Mouse (Mus musculus): ENCODE data around the gene Casz1.

The Casz1 gene

GRCm38 (mm10) chr4:148881001-148881669 is 76.9 kb downstream of the Casz1 start:
- no peak for DNase-seq

DNA sequence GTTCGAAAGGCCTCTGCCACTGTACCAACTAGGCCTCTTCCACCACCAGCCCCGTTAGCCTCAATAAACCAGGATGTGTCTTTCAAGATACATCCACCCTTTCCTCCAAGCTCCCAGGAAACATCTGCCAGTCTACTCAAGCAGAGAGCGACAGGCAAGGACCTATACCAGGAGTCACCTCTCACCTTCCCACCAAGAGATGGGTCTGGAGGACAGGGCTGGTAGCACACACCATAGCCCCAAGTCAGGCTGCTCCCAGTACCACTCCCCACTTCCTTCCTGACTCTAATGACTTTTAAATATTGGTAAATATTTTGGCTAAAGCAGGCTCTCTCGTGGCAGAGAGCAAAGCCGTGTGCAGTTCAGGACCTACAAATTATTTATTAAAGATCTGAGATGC is 77.6 kb downstream of the Casz1 start:
- DNase-seq: no peak

GRCm38 (mm10) chr4:148882360-148882929 is 78.2 kb downstream of the Casz1 start:
- DNase-seq: no peak

DNA sequence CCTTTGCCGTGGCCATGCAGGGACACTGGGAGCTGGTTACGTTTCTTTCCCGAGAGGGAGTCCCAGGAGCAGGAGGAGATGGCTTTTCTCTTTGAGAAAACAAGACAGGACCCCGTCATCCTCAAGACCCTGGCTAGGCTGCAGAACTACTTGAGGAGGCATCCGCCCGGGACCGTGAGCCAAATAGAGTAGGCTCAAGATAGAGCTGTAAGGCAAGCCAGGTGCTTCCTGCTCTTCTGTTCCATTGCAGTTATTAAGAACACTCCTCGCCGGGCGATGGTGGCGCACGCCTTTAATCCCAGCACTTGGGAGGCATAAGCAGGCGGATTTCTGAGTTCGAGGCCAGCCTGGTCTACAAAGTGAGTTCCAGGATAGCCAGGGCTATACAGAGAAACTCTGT is 80.4 kb downstream of the Casz1 start:
- no peak for DNase-seq

DNA sequence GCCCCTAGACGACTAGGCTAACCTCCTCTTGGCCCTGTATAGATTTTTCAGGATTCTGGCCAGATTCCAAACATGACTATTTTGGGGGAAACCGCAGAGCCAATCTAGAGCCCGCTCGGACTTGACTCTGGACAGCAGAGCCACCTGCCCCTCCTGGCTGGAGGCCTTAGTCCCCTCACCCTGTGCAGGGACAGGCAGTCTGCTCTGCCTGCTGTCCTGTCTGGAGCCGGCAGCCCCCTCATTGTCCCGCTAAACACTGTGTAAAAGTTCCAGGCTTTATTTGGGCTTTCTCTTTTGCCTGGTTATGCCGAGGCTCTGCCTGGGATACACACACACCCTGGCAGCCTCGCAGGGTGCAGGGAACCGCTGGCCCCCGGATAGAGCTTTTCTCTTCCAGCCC is 81.2 kb downstream of the Casz1 start:
- no peak for DNase-seq

DNA sequence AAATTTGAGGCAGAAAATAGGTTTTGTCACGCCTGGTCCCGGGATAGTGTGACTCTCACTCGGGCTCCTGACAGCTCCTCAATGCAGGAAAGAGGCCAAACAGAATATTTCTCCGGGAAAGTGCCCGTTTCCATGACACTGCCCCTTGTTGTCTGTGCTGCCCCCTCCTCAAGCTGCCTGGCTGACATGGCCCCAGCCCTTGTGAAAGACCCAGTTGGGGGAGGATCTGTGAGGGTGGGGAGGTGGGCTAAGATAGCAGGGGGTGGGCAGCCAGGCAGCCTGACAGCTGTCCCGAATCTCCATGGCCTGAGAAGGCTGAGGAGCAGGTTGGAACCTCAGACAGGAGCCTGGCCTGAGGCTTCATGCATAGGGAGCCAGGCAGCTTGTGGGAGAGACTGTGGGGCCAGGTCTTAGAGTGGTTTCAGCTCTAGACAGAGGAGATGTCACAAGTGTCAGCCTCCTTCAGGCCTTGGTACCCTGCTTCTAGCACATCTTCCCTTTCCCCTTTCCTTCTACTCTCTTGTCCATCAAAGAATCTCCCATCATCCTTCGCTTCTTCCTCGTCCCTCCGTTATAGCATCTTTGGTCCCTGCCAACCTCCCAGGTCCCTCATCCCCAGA is 81.8 kb downstream of the Casz1 start:
- no peak for DNase-seq

- DNase-seq: no peak
These were observed 84.0 kb downstream of the Casz1 start for GRCm38 (mm10) chr4:148888229-148888628.

DNA sequence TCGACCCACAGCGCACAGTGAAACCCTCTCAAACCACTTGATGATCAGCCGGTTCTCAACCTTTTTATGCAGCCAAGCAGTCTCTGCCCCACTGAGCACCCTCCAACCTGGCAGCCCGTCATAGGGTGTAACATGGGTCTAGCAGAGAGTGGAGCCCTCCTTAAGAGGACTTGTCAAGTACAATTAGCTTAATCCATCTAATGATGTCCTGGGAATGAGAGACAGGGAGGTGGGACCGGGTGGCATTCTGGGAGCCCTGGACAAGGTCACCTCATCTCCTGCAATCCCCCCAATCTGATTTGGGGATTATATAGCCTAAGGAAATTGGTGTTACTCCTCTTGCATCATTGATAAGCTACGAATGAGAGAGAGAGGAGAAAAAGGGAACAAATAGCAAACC is 84.8 kb downstream of the Casz1 start:
- DNase-seq: no peak

GRCm38 (mm10) chr4:148890442-148890841 is 86.2 kb downstream of the Casz1 start:
- no peak for DNase-seq

GRCm38 (mm10) chr4:148890892-148891838 is 86.9 kb downstream of the Casz1 start:
- peak; percentile 33 for DNase-seq

DNA sequence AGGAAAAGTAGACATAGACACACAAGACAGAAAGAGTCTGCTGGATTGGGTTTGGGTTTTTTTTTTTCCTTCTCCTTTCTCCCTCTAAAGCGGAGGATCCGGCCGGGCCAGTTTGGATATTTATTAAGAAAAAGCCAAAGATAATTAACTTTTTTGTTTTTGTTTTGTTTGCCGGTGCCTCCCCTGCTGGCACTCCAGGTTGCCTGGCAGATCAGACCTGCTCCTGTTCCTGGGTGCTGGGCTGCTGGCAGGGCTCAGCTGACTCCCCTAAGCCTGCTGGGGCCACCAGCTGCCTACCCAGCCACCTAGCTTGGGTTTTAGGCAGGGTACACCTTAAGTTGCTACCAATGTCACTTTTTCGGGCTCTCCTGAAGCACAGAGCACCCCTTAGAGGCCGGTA is 91.9 kb downstream of the Casz1 start:
- peak; percentile 36 for DNase-seq

GRCm38 (mm10) chr4:148899927-148900294 is 95.7 kb downstream of the Casz1 start:
- no peak for DNase-seq

DNA sequence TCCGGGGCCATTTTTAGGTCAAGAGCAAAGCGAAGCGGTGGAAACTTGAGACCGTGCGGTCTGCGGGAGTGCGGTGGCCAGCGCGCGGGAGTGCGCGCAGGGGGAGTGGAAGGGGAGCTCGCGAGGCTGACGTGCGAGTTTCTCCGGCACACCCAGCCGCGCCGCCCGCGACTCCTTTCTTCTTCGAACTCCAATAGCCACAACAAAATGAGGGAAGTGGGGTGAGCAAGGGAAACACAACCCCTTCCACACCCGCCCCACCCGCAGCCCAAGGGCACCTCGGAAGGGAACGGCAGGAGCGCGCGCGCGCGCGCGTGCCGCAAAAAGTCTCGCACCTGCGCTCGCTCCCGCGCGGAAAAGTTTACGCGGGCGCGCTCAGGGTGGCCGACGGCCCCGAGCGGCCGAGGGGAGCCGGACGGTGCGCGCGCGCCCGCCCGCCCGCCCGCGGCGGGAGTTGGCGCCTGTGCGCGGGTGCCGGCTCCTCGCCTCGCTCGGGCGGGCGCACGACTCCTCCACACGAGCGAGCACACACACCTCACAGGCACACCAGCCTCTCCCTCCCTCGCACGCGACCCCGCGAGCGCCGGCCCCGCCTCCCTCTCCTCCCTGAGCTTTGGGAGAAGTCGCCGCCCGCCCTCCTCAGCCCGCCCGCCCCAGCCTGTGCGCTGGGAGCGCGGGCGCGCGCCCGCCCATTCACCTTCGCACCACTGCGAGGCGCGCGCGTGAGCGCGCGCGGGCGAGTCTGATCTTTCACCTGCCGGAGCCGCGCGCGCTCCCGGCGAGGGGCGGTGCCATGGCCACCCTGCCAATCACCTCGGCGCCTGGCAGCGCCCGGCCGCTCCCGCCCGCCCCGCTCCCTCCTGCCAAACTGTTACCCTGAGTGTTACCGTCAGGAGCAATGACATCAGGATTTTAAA is 96.3 kb downstream of the Casz1 start:
- DNase-seq: peak; percentile 82

DNA sequence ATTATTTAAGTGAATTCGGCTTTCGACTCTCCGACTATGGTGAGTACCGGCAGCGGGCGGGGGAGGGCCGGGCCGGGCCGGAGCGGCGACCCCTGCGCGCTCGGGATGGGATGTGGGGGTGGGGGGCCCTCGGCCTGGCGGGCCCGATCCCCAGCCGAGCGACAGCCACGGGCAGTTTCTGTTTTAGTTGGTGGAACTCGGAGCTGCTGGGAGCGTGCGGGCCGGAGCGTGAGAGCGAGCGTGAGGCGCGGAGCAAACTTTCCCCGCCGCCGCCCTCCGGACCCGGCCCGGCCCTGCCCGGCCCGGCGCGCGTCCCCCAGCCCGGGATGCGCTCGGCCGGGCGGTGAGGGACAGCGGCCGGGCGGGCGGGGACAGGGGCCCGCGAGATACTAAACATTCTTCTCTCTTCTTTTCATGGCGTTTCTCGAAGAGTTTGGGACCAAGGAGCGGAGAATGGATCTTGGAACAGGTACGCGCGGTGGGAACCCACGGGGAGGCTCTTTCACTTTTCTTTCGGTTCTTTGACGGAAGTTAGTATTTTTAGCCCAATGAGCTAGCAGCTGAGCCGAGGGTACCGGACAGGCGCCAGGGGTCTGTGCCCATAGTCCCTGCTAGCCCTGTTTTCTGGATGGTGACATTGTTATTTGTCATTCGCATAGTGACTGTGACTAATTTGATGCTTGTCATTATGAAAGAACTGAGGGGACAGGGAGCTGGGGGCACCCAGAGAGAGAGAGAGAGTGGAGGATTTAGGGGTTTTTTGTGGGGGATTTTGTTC is 97.2 kb downstream of the Casz1 start:
- DNase-seq: no peak

DNA sequence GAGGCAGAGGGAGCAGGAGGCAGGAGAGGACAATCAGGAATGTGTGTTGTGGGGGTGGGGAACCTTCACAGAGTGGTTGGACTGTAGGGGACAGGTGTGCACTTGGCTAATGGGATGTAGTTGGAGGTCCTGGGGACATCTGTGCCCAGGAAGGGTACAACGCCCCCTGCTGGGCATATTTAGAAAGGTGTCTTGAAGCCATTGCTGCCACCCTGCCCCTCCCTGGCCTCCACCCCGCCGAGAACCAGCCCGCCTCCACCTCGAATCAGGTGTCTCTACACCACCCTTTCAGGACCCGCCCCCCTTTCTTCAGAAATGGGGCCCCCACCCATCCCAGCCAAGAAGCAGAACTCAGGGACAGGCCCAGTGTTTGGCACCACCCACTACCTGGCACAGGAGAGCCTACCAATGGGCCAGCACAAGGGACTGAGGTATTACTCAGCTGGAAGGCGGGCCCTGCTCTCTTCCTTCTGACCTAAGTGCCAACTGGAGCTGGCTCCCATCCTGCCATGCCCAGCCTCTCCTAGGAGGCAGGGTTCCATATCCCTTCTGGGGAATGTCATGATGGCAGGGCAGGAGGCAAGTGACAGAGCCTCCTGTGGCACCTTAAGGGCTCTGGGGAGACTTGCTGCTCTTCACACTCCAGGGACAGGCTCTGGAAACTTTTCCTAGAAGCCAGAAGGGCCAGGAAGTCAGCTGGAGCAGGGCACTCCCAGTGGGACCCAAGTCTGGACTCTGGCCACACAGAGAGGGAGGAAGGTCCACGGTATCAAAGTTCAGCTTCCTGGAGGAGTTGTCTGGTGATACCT is 98.9 kb downstream of the Casz1 start:
- DNase-seq: peak; percentile 91

DNA sequence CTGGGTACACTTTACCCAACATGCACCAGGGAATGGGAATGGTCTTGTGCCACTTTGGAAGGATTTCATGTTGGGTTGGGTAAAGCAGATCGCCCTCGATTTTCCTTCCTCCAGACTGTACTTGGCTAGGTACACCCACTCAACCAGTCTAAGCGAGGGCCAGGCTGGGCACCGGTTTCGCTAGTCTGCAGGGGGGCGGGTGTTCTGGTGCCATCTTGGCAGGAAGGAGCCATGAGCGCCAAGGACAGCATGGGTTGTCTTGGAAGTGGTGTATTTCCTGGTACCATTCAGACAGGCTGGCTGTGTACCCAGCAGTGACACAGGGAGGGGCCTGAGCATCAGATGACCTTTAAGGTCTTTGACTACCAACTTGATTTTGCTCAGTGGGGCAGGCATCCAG is 101.1 kb downstream of the Casz1 start:
- peak; percentile 19 for DNase-seq

GRCm38 (mm10) chr4:148906806-148907205 is 102.6 kb downstream of the Casz1 start:
- DNase-seq: peak; percentile 53

DNA sequence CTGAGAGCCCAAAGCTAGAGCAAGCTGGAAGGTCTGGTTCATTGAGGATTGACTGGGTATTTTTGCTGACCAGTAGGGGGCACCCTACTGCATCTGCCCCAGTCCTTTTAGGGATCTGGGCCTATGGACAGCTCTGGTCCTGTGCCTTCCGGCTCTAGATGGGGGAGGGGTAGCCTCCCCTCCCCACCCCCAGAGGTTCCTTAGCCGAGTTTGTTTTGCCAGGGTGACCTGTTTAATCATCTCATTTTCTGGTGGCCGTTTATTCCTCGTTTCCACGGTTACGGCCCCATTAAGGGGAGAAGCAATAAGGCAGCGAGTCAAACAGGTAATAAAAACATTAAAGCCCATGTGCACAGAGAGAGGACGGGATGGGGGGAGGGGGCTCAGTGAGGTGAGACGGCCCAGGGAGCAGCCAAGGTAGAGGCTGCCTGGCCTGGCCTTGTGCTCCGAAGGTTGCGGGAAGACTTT is 104.0 kb downstream of the Casz1 start:
- peak; percentile 89 for DNase-seq

DNA sequence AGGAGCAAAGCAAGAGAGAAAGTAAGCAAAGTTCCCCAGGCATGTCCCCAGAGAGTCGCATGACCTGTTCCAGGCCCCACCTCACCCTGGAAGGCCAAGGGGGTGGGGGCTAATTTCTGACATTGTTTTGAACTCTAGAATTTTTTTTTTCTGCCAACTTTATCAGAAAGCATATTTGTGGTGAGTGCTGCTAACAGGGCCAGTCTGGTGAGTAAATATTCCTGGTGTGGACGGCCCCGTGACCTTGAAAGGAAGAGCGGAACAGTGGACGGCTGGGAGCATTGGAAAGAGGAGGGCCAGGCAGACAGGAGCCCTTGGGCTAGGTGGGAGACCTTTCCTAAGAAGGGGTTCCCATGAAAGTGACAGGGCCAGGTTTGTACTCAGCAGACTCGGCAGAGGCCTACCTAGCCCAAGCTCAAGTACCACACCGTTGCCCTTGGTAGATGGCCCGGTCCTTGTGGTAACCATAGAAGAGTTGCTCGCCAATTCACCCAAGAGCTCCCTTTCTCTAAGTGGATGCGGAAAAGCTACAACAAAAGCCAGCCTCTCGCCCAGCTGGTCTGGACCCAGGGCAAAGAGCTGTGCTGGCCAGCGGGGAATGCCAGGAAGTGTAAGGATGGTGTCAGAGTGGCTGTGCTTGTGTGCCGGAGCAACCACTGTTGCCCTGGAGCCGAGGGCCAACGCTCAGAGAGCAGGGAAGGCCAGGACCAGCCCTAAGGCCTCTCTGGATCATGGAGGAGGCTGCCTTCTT is 104.7 kb downstream of the Casz1 start:
- peak; percentile 35 for DNase-seq

- peak; percentile 3 for DNase-seq
These were observed 105.3 kb downstream of the Casz1 start for GRCm38 (mm10) chr4:148909566-148909965.
